Mouse (Mus musculus) hindlimb bud, embryonic 11.5 days (tissue): ENCODE results near the gene Eif2s3x.
"Not testable (repeated sequence)": the region's sequence is repeated elsewhere in the genome, so short reads cannot be mapped to it uniquely, and the experiment has no call there.

ENCODE experiments used
- DNase-seq: peaks from one replicate; pipeline ENCODE4 v3.0.0-alpha.2; 2012; ENCODE audit warnings: low read depth, low spot score; ENCODE audit errors: extremely low spot score

The Eif2s3x gene

DNA sequence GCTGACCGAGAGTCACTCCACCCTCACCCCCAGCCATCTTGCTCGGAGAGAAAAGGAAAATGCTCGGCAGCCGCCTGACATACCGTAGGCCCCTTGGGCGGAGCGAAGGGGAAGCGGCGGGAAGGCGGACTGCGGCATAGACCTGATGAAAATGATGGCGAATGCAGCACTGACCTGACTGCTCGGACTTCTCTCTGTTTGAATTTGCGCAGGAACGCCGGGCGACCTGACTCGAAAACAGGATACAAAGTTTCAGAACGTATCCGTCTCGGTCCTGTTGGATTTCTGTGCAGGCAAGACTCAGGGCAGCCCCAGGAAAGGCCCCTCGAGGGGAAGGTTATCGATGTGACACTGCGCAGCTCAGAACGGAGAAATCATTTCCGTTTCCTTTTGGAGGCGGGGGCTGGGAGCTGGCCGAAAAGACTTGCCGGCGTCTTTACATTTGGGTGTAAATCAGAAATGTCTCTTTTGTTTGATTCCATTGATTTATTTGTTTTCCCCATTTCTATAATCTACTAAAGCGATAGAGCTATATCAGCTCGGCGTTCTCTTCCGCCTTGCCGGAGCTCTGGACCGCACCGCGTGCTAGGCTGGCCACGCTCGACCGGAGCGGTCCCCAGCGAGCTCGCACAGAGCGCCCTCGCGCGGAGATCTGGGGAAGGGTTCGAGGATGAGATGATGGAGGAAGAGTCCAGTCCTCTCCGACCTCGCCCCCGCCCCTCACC, at the start of gene Eif2s3x:
TSS of gene Eif2s3x (minus strand) at position 266 of the 725 bp plus-strand sequence.
- DNase-seq, result peak; percentile 86

- no peak for DNase-seq
These were observed 22.9 kb upstream of the Eif2s3x start for GRCm38 (mm10) chrX:94235601-94236000.

DNA sequence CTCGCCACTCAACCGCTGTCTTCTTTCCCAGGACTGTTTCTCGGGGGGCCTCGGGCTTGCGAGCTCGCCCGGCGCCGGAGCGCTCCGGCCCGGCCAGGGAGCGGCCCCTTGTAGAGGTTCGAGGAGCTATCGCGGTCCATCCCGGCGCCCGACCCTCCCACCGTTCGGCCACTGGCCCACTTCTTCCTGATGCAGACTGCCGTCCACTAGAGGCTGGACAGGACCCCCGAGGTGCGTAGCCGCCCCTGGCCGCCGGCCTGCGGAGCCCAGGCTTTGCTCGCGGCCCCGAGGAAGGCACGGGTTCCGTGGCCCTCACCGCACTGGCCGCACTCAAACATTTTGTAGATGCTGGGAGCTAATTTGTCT, 22.5 kb upstream of the Eif2s3x start:
- no peak for DNase-seq

GRCm38 (mm10) chrX:94234532-94235189, 22.0 kb upstream of the Eif2s3x start, which contains the start of gene Klhl15:
Gene Klhl15 (plus strand): TSS chrX:94234599.
- DNase-seq, result peak; percentile 44

- DNase-seq, result no peak
These were observed 21.4 kb upstream of the Eif2s3x start for GRCm38 (mm10) chrX:94233936-94234531.

- no peak for DNase-seq
These were observed 20.8 kb upstream of the Eif2s3x start for GRCm38 (mm10) chrX:94233432-94233831.

- DNase-seq, result no peak
These were observed 722 bp upstream of the Eif2s3x start for GRCm38 (mm10) chrX:94213384-94213783.

- no peak for DNase-seq
These were observed 432 bp downstream of the Eif2s3x start for GRCm38 (mm10) chrX:94212264-94212596.

- DNase-seq, result no peak
These were observed 14.9 kb downstream of the Eif2s3x start for GRCm38 (mm10) chrX:94197789-94198188.

DNA sequence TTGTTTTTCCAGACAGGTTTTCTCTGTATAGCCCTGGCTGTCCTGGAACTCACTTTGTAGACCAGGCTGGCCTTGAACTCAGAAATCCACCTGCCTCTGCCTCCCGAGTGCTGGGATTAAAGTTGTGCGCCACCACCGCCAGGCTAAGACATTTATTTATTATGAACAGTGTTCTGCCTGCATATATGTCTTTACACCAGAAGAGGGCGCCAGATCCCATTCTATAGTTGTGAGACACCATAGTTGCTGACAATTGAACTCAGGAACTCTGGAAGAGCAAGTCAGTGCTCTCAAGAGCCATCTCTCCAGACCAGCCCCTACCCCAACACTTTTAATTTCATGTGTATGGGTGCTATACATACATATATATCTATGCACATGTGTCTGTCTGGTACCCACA, 18.8 kb downstream of the Eif2s3x start:
- not testable (repeated sequence) for DNase-seq

GRCm38 (mm10) chrX:94185156-94185555, 27.5 kb downstream of the Eif2s3x start:
- DNase-seq, result no peak

- no peak for DNase-seq
These were observed 28.8 kb downstream of the Eif2s3x start for GRCm38 (mm10) chrX:94183814-94184213.

DNA sequence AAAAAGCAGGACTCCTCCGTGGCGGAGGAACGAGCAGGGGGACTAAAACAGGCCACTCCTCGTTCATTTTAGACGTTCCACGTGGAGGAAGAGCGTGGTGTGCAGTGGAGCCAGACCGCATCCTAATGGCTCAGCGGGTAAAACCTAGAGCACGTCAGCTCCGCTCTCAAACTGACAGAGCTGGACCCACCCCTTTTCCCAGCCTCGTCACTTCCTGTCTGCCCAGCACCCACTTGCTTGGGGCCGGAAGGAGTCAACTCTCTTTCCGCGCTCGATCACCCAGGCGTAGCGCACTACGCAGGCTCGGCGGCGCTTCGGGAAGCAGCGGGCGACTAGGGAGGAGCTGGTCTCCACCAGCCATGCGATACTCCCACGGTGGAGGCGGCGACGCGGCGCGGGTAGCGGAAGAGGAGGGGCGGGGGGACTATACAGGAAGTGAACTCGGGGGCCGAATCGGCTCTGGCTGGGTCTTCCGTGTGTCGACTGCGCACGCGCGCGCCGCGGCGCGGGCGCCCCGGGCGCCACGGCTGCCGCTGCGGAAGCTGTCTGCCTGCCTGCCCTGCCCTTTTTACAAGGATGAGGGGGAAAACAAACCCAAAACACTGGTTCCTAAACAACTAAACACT, 34.8 kb downstream of the Eif2s3x start:
- DNase-seq, result peak; percentile 64

DNA sequence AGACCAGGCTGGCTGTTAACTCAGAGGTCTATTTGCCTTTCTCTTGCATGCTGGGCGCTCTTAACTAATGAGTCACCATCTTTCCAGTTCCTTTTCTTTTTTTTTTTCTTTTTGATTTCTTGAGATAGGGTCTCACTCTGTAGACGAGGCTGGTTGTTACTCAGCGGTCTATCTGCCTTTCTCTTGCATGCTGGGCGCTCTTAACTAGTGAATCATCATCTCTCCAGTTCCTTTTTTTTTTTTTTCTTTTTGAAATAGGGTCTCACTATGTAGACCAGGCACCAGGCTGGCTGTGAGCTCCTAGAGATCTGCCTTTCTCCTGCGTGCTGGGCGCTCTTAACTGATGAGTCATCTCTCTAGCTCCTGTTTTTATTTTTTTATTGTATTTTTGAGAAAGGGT, 43.3 kb downstream of the Eif2s3x start:
- no peak for DNase-seq

- no peak for DNase-seq
These were observed 60.3 kb downstream of the Eif2s3x start for GRCm38 (mm10) chrX:94152251-94152830.

- DNase-seq, result no peak
These were observed 62.2 kb downstream of the Eif2s3x start for GRCm38 (mm10) chrX:94150471-94150870.

- DNase-seq, result no peak
These were observed 70.5 kb downstream of the Eif2s3x start for GRCm38 (mm10) chrX:94142004-94142771.

DNA sequence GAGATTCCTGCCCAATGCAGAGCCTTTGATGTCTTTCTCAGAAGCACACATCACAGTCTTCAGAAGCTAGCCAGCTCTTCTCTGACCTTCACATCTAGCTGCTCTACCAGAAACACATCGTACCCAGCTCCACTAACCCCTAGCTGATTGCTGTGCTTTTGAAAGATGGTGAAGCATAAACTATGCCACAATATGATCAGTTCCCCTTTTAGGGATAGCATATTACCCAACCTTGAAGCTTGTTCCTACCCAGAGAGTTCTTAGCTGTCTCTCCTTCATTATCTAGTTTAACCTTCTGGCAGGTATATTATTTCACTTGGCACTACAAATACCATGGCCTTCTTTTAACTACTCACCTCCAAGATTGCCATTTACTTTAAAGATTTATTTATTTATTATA, 72.6 kb downstream of the Eif2s3x start:
- no peak for DNase-seq
